Mouse (Mus musculus) retina, adult 2 months (tissue): ENCODE measurements around the gene Cbln3.

ENCODE experiments used
- DNase-seq: peaks from one replicate; pipeline ENCODE4 v3.0.0-alpha.2; 2012; ENCODE audit warnings: low read depth, low spot score

Gene Cbln3

GRCm38 (mm10) chr14:55852646-55853551 is 31.3 kb downstream of the Cbln3 start:
- no peak for DNase-seq

DNA sequence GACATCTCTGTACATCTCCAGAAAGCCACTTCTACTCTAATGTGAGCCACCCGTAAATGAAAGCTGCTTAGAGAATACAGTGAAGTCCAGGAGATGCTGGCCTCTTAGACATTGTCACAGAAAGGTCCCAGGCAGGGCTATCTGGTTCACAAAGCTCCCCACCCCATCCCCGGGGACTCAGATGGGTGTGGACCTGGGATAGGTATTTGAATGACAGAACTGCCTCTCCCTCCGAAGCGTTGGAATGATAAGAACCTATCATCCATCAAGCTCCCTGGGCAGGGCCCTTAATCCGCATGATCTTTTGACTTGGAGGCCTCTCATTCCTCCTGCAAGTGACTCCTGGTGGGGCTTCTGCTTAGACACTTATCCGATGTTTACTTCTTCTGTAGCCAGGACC is 33.3 kb downstream of the Cbln3 start:
- DNase-seq, result no peak

GRCm38 (mm10) chr14:55845506-55846294 is 38.5 kb downstream of the Cbln3 start:
- no peak for DNase-seq

- DNase-seq, result no peak
Observed at GRCm38 (mm10) chr14:55842794-55843193, 41.4 kb downstream of the Cbln3 start.

DNA sequence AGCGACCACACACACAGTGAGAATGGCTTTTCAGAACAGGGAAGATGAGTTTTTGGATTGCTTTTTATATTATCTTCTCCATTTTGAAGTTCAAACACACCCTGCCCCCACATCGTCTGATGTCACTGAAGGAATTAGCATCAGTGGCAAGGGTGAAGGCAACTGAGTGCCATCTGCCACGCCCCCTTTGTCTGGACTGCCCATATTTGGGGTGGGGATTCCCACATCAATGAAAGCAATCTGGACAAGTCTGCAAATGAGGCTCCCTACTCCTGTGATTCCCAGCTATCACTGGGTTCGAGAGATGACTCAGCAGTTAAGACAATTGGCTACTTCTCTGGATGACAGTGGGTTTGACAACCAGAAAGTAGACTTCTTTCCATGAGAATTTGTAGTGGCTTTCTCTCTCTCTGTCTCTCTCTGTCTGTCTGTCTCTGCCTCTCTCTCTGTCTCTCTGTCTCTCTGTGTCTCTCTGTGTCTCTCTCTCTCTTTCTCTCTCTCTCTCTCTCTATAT is 43.3 kb downstream of the Cbln3 start:
- DNase-seq, result no peak

GRCm38 (mm10) chr14:55838740-55839139 is 45.5 kb downstream of the Cbln3 start:
- no peak for DNase-seq

- no peak for DNase-seq
Observed at GRCm38 (mm10) chr14:55838312-55838711, 45.9 kb downstream of the Cbln3 start.

GRCm38 (mm10) chr14:55834808-55835533 is 49.2 kb downstream of the Cbln3 start:
- DNase-seq, result no peak

DNA sequence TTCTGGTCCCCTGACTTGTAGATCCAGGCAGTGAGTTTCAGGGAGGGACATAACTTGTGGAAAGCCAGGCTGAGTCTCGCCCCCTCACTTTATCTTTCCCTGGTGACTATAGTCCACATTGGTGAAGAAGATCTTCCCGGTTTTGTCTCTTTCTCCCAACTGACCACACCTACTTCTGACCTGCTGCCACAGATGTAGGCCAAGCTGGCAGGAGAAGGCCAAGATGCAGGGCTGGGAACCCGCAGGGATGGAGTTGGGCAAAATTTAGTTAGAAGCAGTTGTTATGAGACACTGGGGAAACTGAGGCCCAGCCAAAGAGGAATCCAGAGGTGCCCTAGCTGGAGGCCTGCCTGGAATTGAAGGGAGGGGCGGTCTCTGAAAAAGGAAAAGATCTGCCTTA is 51.1 kb downstream of the Cbln3 start:
- no peak for DNase-seq

DNA sequence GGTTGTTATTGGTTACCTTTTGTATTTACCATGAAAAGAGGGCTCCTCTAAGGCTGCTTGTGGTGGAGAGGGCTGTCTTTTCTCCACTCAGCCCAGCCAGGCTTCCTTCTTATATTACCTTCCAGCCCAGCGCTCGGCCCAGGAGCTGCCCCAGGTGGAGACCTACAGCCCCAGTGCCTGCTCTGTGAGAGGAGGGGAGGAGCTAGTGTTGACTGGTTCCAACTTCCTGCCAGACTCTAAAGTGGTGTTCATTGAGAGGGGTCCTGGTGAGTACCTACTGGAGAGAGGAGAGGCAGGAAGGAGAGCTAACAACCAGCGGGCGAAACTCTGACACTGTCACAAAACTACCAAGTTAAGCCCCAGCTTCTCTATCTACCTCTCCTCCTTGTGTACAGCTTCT is 53.9 kb downstream of the Cbln3 start:
- DNase-seq, result no peak

DNA sequence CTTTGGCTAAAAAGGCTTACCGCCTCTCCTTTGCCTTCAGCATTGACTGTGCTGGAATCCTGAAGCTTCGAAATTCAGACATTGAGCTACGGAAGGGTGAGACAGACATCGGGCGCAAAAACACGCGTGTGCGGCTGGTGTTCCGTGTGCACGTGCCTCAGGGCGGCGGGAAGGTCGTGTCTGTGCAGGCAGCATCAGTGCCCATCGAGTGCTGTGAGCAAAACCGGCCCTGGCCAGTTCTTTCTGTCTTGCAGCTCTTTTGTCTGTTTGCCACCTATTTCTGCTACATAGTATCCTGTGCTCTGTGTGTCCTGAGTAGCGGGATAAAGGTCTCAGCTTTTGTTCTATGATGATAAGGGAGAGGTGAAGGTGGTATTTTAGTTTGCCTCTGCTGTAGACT is 54.3 kb downstream of the Cbln3 start:
- no peak for DNase-seq
